Mouse (Mus musculus): ENCODE results near the gene Itga5. TPM values are rescaled to one million over a fixed set of nuclear protein-coding genes. Genes with fewer than 3 reads are reported as not detected.

Gene Itga5
- polyA plus RNA-seq, 1 experiment from 2014 or later: 63.4 TPM

- peaks cover 22% of the 10 kb centered on the region for H3K36me3 ChIP-seq (ENCODE audit: control insufficient read depth, insufficient read depth, low read length)
- H3K4me2 ChIP-seq (ENCODE audit: low read depth, low read length): no peak overlapping the region
- H3K9ac ChIP-seq (ENCODE audit: low read depth, low read length): no peak overlapping the region
- peaks cover 24% of the 10 kb centered on the region for H3K4me1 ChIP-seq (ENCODE audit: control insufficient read depth, insufficient read depth, low read length)
- WGBS: 93% methylated on average over 5 of the region's 5 CpGs
- no peaks in the 10 kb centered on the region for H3K27me3 ChIP-seq (replicated peaks; ENCODE audit: control insufficient read depth, insufficient read depth, low read length)
- peak overlapping the region; percentile 87 for H3K27ac ChIP-seq (replicated peaks; ENCODE audit: low read depth, low read length)
- no peak for ATAC-seq (ENCODE audit: low read depth)
- DNase-seq (ENCODE audit: low spot score): no peak
- H3K9me3 ChIP-seq (ENCODE audit: control insufficient read depth, low read length): no peaks in the 10 kb centered on the region
- no peak overlapping the region for H3K4me3 ChIP-seq (ENCODE audit: low read depth, low read length)
Measured at GRCm38 (mm10) chr15:103359869-103360602, 6.5 kb downstream of the Itga5 start.

- H3K4me2 ChIP-seq (ENCODE audit: low read depth, low read length): no peak overlapping the region
- no peak overlapping the region for H3K4me3 ChIP-seq (ENCODE audit: low read depth, low read length)
- peak overlapping the region; percentile 87; the same call in 1 of the 2 replicates for H3K27ac ChIP-seq (replicated peaks; ENCODE audit: low read depth, low read length)
- ATAC-seq (ENCODE audit: low read depth) (peak; percentile 50; the same call in 1 of the 2 replicates), DNase-seq (ENCODE audit: low spot score) (peak; percentile 57)
- H3K9ac ChIP-seq (ENCODE audit: low read depth, low read length): no peak overlapping the region
- no peaks in the 10 kb centered on the region for H3K27me3 ChIP-seq (replicated peaks; ENCODE audit: control insufficient read depth, insufficient read depth, low read length)
- 0% methylated on average over 1 of the region's 1 CpGs for whole genome bisulfite sequencing
- H3K36me3 ChIP-seq (ENCODE audit: control insufficient read depth, insufficient read depth, low read length): peaks cover 31% of the 10 kb centered on the region
- H3K4me1 ChIP-seq (ENCODE audit: control insufficient read depth, insufficient read depth, low read length): peaks cover 15% of the 10 kb centered on the region
- H3K9me3 ChIP-seq (ENCODE audit: control insufficient read depth, low read length): no peaks in the 10 kb centered on the region
Measured at GRCm38 (mm10) chr15:103359122-103359510, 7.4 kb downstream of the Itga5 start.

DNA sequence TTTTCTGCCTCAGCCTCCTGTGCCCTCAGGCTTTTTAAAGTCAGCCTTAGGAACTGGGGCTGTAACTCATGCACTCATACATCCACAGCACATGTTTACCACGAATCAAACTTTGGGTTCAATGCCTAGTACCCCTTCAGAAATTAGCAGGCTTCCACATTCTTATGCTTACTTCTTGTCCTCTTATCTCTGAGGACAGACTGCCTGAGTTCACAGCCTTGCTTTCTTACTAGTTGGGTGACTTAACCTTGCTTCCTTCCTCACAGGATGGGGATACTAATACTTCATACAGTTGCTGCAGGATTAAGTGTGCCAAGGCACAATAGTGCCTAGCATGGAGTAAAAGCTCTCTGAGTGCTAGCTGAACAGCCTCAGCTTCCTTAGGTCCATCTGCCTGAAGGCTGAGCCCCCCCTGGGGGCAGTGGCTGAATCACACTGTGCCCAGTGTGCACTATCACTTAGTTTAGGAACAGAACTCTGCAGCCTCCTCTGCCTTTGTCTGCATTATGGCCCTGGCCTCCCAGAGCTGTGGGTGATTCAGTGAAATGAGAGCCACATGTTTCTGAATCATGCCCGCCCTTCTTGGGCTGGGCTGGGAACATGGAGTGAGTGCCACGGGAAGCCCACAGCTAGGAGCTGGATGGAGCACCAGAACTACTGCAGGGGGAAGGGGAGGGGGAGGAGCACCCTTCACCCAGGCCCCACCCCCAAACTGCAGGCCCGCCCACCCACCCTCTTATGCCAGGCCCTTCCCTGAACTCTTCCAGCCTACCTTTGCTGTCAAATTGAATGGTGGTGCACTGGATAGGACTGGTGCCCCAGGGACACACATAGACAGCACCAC, 8.1 kb downstream of the Itga5 start:
- peaks cover 37% of the 10 kb centered on the region for H3K36me3 ChIP-seq (ENCODE audit: control insufficient read depth, insufficient read depth, low read length)
- no peak overlapping the region for H3K4me3 ChIP-seq (ENCODE audit: low read depth, low read length)
- no peaks in the 10 kb centered on the region for H3K27me3 ChIP-seq (replicated peaks; ENCODE audit: control insufficient read depth, insufficient read depth, low read length)
- no peak overlapping the region for H3K4me2 ChIP-seq (ENCODE audit: low read depth, low read length)
- 22% methylated on average over 3 of the region's 4 CpGs for WGBS
- no peaks in the 10 kb centered on the region for H3K9me3 ChIP-seq (ENCODE audit: control insufficient read depth, low read length)
- peaks cover 14% of the 10 kb centered on the region for H3K4me1 ChIP-seq (ENCODE audit: control insufficient read depth, insufficient read depth, low read length)
- peak; percentile 72 for ATAC-seq (ENCODE audit: low read depth)
- H3K27ac ChIP-seq (replicated peaks; ENCODE audit: low read depth, low read length): peak overlapping the region; percentile 87
- peak; percentile 74 for DNase-seq (ENCODE audit: low spot score)
- peak overlapping the region; percentile 51 for H3K9ac ChIP-seq (ENCODE audit: low read depth, low read length)

GRCm38 (mm10) chr15:103357817-103358216, 8.7 kb downstream of the Itga5 start:
- peaks cover 14% of the 10 kb centered on the region for H3K4me1 ChIP-seq (ENCODE audit: control insufficient read depth, insufficient read depth, low read length)
- no peaks in the 10 kb centered on the region for H3K27me3 ChIP-seq (replicated peaks; ENCODE audit: control insufficient read depth, insufficient read depth, low read length)
- H3K36me3 ChIP-seq (ENCODE audit: control insufficient read depth, insufficient read depth, low read length): peaks cover 43% of the 10 kb centered on the region
- H3K4me3 ChIP-seq (ENCODE audit: low read depth, low read length): no peak overlapping the region
- ATAC-seq (ENCODE audit: low read depth): no peak
- WGBS: 78% methylated on average over 4 of the region's 4 CpGs
- no peaks in the 10 kb centered on the region for H3K9me3 ChIP-seq (ENCODE audit: control insufficient read depth, low read length)
- no peak overlapping the region; the same call in 1 of the 2 replicates for H3K27ac ChIP-seq (replicated peaks; ENCODE audit: low read depth, low read length)
- H3K4me2 ChIP-seq (ENCODE audit: low read depth, low read length): no peak overlapping the region
- DNase-seq (ENCODE audit: low spot score): no peak
- H3K9ac ChIP-seq (ENCODE audit: low read depth, low read length): no peak overlapping the region

GRCm38 (mm10) chr15:103356130-103356529, 10.4 kb downstream of the Itga5 start:
- H3K9me3 ChIP-seq (ENCODE audit: control insufficient read depth, low read length): no peaks in the 10 kb centered on the region
- no peak overlapping the region for H3K4me3 ChIP-seq (ENCODE audit: low read depth, low read length)
- H3K27ac ChIP-seq (replicated peaks; ENCODE audit: low read depth, low read length): no peak overlapping the region
- no peak overlapping the region for H3K4me2 ChIP-seq (ENCODE audit: low read depth, low read length)
- no peak for ATAC-seq (ENCODE audit: low read depth)
- no peak for DNase-seq (ENCODE audit: low spot score)
- 60% methylated on average over 4 of the region's 4 CpGs for WGBS
- peaks cover 14% of the 10 kb centered on the region for H3K4me1 ChIP-seq (ENCODE audit: control insufficient read depth, insufficient read depth, low read length)
- H3K27me3 ChIP-seq (replicated peaks; ENCODE audit: control insufficient read depth, insufficient read depth, low read length): no peaks in the 10 kb centered on the region
- H3K9ac ChIP-seq (ENCODE audit: low read depth, low read length): no peak overlapping the region
- H3K36me3 ChIP-seq (ENCODE audit: control insufficient read depth, insufficient read depth, low read length): peaks cover 57% of the 10 kb centered on the region

GRCm38 (mm10) chr15:103355420-103355819, 11.1 kb downstream of the Itga5 start:
- H3K4me1 ChIP-seq (ENCODE audit: control insufficient read depth, insufficient read depth, low read length): peaks cover 14% of the 10 kb centered on the region
- H3K4me2 ChIP-seq (ENCODE audit: low read depth, low read length): no peak overlapping the region
- 88% methylated on average over 4 of the region's 4 CpGs for WGBS
- DNase-seq (ENCODE audit: low spot score) (no peak), ATAC-seq (ENCODE audit: low read depth) (no peak)
- no peaks in the 10 kb centered on the region for H3K9me3 ChIP-seq (ENCODE audit: control insufficient read depth, low read length)
- no peak overlapping the region for H3K27ac ChIP-seq (replicated peaks; ENCODE audit: low read depth, low read length)
- H3K36me3 ChIP-seq (ENCODE audit: control insufficient read depth, insufficient read depth, low read length): peaks cover 64% of the 10 kb centered on the region
- H3K9ac ChIP-seq (ENCODE audit: low read depth, low read length): no peak overlapping the region
- no peak overlapping the region for H3K4me3 ChIP-seq (ENCODE audit: low read depth, low read length)
- H3K27me3 ChIP-seq (replicated peaks; ENCODE audit: control insufficient read depth, insufficient read depth, low read length): no peaks in the 10 kb centered on the region

GRCm38 (mm10) chr15:103354690-103355089, 11.9 kb downstream of the Itga5 start:
- WGBS: 97% methylated on average over 2 of the region's 2 CpGs
- Histone ChIP-seq H3K4me3 (ENCODE audit: low read depth, low read length) (no peak overlapping the region), H3K27ac (replicated peaks; ENCODE audit: low read depth, low read length) (no peak overlapping the region), H3K9me3 (ENCODE audit: control insufficient read depth, low read length) (no peaks in the 10 kb centered on the region), H3K9ac (ENCODE audit: low read depth, low read length) (no peak overlapping the region), H3K27me3 (replicated peaks; ENCODE audit: control insufficient read depth, insufficient read depth, low read length) (no peaks in the 10 kb centered on the region), H3K4me2 (ENCODE audit: low read depth, low read length) (no peak overlapping the region), H3K36me3 (ENCODE audit: control insufficient read depth, insufficient read depth, low read length) (peaks cover 71% of the 10 kb centered on the region), H3K4me1 (ENCODE audit: control insufficient read depth, insufficient read depth, low read length) (peaks cover 14% of the 10 kb centered on the region)
- ATAC-seq (ENCODE audit: low read depth): no peak
- no peak for DNase-seq (ENCODE audit: low spot score)

DNA sequence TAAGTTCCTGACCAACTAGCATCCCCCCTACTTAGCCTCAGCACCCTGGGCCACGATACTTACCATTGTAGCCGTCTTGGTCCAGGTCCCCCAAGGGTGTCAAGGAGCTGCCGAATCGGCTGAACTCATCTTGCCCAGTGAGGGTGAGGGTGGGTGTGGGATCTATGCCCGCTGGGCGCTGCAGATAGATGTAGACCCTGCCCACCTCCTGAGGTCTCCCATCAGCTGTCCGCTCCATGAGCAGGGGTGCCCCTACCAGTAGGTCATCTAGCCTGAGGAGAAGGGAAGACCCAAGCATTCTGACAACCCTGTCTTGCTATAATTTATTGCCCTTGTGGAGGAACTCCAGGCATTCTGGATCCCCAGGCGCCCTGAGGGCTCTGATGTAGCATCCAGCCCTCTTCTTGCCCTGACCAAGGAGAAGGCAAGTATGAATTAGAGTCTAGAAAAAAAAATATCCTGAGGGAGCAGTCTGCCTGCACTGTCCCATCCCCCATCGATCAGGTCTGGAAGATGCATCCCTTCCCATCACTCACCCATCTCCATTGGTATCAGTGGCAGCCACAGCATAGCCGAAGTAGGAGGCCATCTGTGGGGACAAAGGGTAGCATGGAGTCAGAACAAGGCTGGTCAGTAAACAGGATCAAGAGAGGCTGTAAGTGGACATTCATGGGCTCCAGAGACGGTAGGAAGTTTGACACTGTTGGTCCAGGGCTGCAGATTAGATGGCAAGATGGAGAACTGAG, 12.9 kb downstream of the Itga5 start:
- H3K4me2 ChIP-seq (ENCODE audit: low read depth, low read length): no peak overlapping the region
- H3K27me3 ChIP-seq (replicated peaks; ENCODE audit: control insufficient read depth, insufficient read depth, low read length): no peaks in the 10 kb centered on the region
- ATAC-seq (ENCODE audit: low read depth) (no peak), DNase-seq (ENCODE audit: low spot score) (no peak)
- WGBS: 91% methylated on average over 11 of the region's 11 CpGs
- H3K9ac ChIP-seq (ENCODE audit: low read depth, low read length): no peak overlapping the region
- no peaks in the 10 kb centered on the region for H3K9me3 ChIP-seq (ENCODE audit: control insufficient read depth, low read length)
- H3K4me3 ChIP-seq (ENCODE audit: low read depth, low read length): no peak overlapping the region
- no peak overlapping the region for H3K27ac ChIP-seq (replicated peaks; ENCODE audit: low read depth, low read length)
- H3K36me3 ChIP-seq (ENCODE audit: control insufficient read depth, insufficient read depth, low read length): peaks cover 81% of the 10 kb centered on the region
- H3K4me1 ChIP-seq (ENCODE audit: control insufficient read depth, insufficient read depth, low read length): peaks cover 5% of the 10 kb centered on the region; the same call in 1 of the 2 replicates

Measured in embryonic facial prominence, embryonic 14.5 days (tissue).